Mouse (Mus musculus): Measurements from ENCODE around the gene Gm49450. TPM values are rescaled to one million over a fixed set of nuclear protein-coding genes. Genes with fewer than 3 reads are reported as not detected.
"Not testable (repeated sequence)": the region's sequence is repeated elsewhere in the genome, so short reads cannot be mapped to it uniquely, and the experiment has no call there.

Gm49450 gene
- polyA plus RNA-seq, 1 experiment from 2014 or later: not detected

- WGBS (ENCODE audit: insufficient replicate concordance): under 1% methylated on average over 35 of the region's 35 CpGs
- Histone ChIP-seq H3K4me3 (replicated peaks) (peak overlapping the region; percentile 85), H3K27ac (peak overlapping the region; percentile 98), H3K4me2 (peak overlapping the region; percentile 94), H3K9me3 (replicated peaks) (no peaks in the 10 kb centered on the region), H3K27me3 (no peaks in the 10 kb centered on the region), H3K36me3 (peaks cover 23% of the 10 kb centered on the region), H3K4me1 (replicated peaks) (peaks cover 42% of the 10 kb centered on the region), H3K9ac (peak overlapping the region; percentile 93)
- DNase-seq (peak; percentile 92), ATAC-seq (ENCODE audit: low read depth) (peak; percentile 69)
Measured at GRCm38 (mm10) chr15:98933833-98934216, 19.5 kb downstream of the Gm49450 start.

GRCm38 (mm10) chr15:98933004-98933671, 20.2 kb downstream of the Gm49450 start:
- H3K9me3 ChIP-seq (replicated peaks); DNase-seq; H3K27me3 ChIP-seq; ATAC-seq (ENCODE audit: low read depth): not testable (repeated sequence)
- peak overlapping the region; percentile 85 for H3K4me3 ChIP-seq (replicated peaks)
- WGBS (ENCODE audit: insufficient replicate concordance): 12% methylated on average over 8 of the region's 9 CpGs
- peak overlapping the region; percentile 94 for H3K4me2 ChIP-seq
- H3K27ac ChIP-seq: peak overlapping the region; percentile 98
- peaks cover 23% of the 10 kb centered on the region for H3K36me3 ChIP-seq
- H3K4me1 ChIP-seq (replicated peaks): peaks cover 45% of the 10 kb centered on the region
- H3K9ac ChIP-seq: peak overlapping the region; percentile 93

- peak overlapping the region; percentile 57; the same call in 1 of the 2 replicates for H3K27ac ChIP-seq
- no peaks in the 10 kb centered on the region for H3K27me3 ChIP-seq
- DNase-seq: no peak
- peaks cover 36% of the 10 kb centered on the region for H3K4me1 ChIP-seq (replicated peaks)
- H3K36me3 ChIP-seq: peaks cover 23% of the 10 kb centered on the region
- no peak overlapping the region for H3K4me3 ChIP-seq (replicated peaks)
- no peak for ATAC-seq (ENCODE audit: low read depth)
- H3K9ac ChIP-seq: 0 out of 2 replicates have a peak overlapping the region, but pooled peaks have one; percentile 31
- peak overlapping the region; percentile 16; the same call in 1 of the 2 replicates for H3K4me2 ChIP-seq
- WGBS (ENCODE audit: insufficient replicate concordance): 82% methylated on average over 3 of the region's 3 CpGs
- H3K9me3 ChIP-seq (replicated peaks): no peaks in the 10 kb centered on the region
Measured at GRCm38 (mm10) chr15:98930998-98931397, 22.4 kb downstream of the Gm49450 start.

- ATAC-seq (ENCODE audit: low read depth) (no peak), DNase-seq (no peak)
- Histone ChIP-seq H3K27ac (peak overlapping the region; percentile 64), H3K4me2 (no peak overlapping the region), H3K27me3 (no peaks in the 10 kb centered on the region), H3K4me3 (replicated peaks) (no peak overlapping the region), H3K9ac (no peak overlapping the region; the same call in 1 of the 2 replicates), H3K4me1 (replicated peaks) (peaks cover 27% of the 10 kb centered on the region), H3K9me3 (replicated peaks) (no peaks in the 10 kb centered on the region), H3K36me3 (peaks cover 23% of the 10 kb centered on the region)
- 37% methylated on average over 8 of the region's 8 CpGs for WGBS (ENCODE audit: insufficient replicate concordance)
Measured at GRCm38 (mm10) chr15:98930017-98930734, 23.2 kb downstream of the Gm49450 start.

- Histone ChIP-seq H3K27me3 (no peaks in the 10 kb centered on the region), H3K36me3 (peaks cover 23% of the 10 kb centered on the region), H3K27ac (peak overlapping the region; percentile 16; the same call in 1 of the 2 replicates), H3K9ac (no peak overlapping the region), H3K4me3 (replicated peaks) (no peak overlapping the region), H3K4me2 (no peak overlapping the region), H3K9me3 (replicated peaks) (no peaks in the 10 kb centered on the region), H3K4me1 (replicated peaks) (peaks cover 21% of the 10 kb centered on the region)
- 17% methylated on average over 13 of the region's 13 CpGs for WGBS (ENCODE audit: insufficient replicate concordance)
- ATAC-seq (ENCODE audit: low read depth): no peak
- no peak for DNase-seq
Measured at GRCm38 (mm10) chr15:98928598-98929240, 24.6 kb downstream of the Gm49450 start.

GRCm38 (mm10) chr15:98927566-98927965, 25.8 kb downstream of the Gm49450 start:
- ATAC-seq (ENCODE audit: low read depth) (no peak), DNase-seq (no peak)
- Histone ChIP-seq H3K9ac (no peak overlapping the region), H3K27ac (no peak overlapping the region), H3K36me3 (peaks cover 17% of the 10 kb centered on the region), H3K27me3 (no peaks in the 10 kb centered on the region), H3K4me3 (replicated peaks) (no peak overlapping the region), H3K4me1 (replicated peaks) (peaks cover 25% of the 10 kb centered on the region), H3K9me3 (replicated peaks) (no peaks in the 10 kb centered on the region), H3K4me2 (no peak overlapping the region)
- WGBS (ENCODE audit: insufficient replicate concordance): 67% methylated on average over 5 of the region's 5 CpGs

GRCm38 (mm10) chr15:98924682-98925081, 28.7 kb downstream of the Gm49450 start:
- ATAC-seq (ENCODE audit: low read depth): no peak
- H3K27me3 ChIP-seq: no peaks in the 10 kb centered on the region
- 45% methylated on average over 3 of the region's 3 CpGs for WGBS (ENCODE audit: insufficient replicate concordance)

GRCm38 (mm10) chr15:98923031-98923537, 30.3 kb downstream of the Gm49450 start:
- Histone ChIP-seq H3K4me1 (replicated peaks) (peaks cover 13% of the 10 kb centered on the region), H3K4me3 (replicated peaks) (no peak overlapping the region), H3K27me3 (no peaks in the 10 kb centered on the region), H3K27ac (no peak overlapping the region), H3K36me3 (no peaks in the 10 kb centered on the region), H3K9me3 (replicated peaks) (no peaks in the 10 kb centered on the region), H3K9ac (no peak overlapping the region), H3K4me2 (no peak overlapping the region)
- 56% methylated on average over 2 of the region's 2 CpGs for WGBS (ENCODE audit: insufficient replicate concordance)
- ATAC-seq (ENCODE audit: low read depth): no peak
- no peak for DNase-seq

More at GRCm38 (mm10) chr15:98924682-98925081, 28.7 kb downstream of the Gm49450 start:
- H3K9ac ChIP-seq: no peak overlapping the region
- no peak overlapping the region for H3K27ac ChIP-seq
- no peak for DNase-seq
- no peak overlapping the region for H3K4me2 ChIP-seq
- no peaks in the 10 kb centered on the region for H3K9me3 ChIP-seq (replicated peaks)
- H3K4me1 ChIP-seq (replicated peaks): peaks cover 15% of the 10 kb centered on the region
- H3K36me3 ChIP-seq: no peaks in the 10 kb centered on the region
- no peak overlapping the region for H3K4me3 ChIP-seq (replicated peaks)

GRCm38 (mm10) chr15:98922581-98922980, 30.8 kb downstream of the Gm49450 start:
- Histone ChIP-seq H3K27me3 (no peaks in the 10 kb centered on the region), H3K4me1 (replicated peaks) (peaks cover 13% of the 10 kb centered on the region), H3K9ac (no peak overlapping the region), H3K27ac (no peak overlapping the region), H3K4me3 (replicated peaks) (no peak overlapping the region), H3K4me2 (no peak overlapping the region), H3K36me3 (no peaks in the 10 kb centered on the region), H3K9me3 (replicated peaks) (no peaks in the 10 kb centered on the region)
- DNase-seq: no peak
- ATAC-seq (ENCODE audit: low read depth): no peak
- 37% methylated on average over 3 of the region's 3 CpGs for WGBS (ENCODE audit: insufficient replicate concordance)

- no peak overlapping the region for H3K4me2 ChIP-seq
- H3K27ac ChIP-seq: no peak overlapping the region
- ATAC-seq (ENCODE audit: low read depth) (no peak), DNase-seq (no peak)
- no peaks in the 10 kb centered on the region for H3K36me3 ChIP-seq
- H3K27me3 ChIP-seq: no peaks in the 10 kb centered on the region
- WGBS (ENCODE audit: insufficient replicate concordance): 71% methylated on average over 5 of the region's 5 CpGs
- no peaks in the 10 kb centered on the region for H3K9me3 ChIP-seq (replicated peaks)
- H3K9ac ChIP-seq: no peak overlapping the region
- no peak overlapping the region for H3K4me3 ChIP-seq (replicated peaks)
- peaks cover 23% of the 10 kb centered on the region for H3K4me1 ChIP-seq (replicated peaks)
Measured at GRCm38 (mm10) chr15:98921510-98921909, 31.8 kb downstream of the Gm49450 start.

- Histone ChIP-seq H3K9ac (peak overlapping the region; percentile 64), H3K4me2 (peak overlapping the region; percentile 96), H3K27ac (peak overlapping the region; percentile 70), H3K4me3 (replicated peaks) (peak overlapping the region; percentile 92), H3K4me1 (replicated peaks) (peaks cover 32% of the 10 kb centered on the region)
- not testable (repeated sequence) for H3K36me3 ChIP-seq; ATAC-seq (ENCODE audit: low read depth); DNase-seq; H3K27me3 ChIP-seq; H3K9me3 ChIP-seq (replicated peaks)
- 24% methylated on average over 8 of the region's 8 CpGs for WGBS (ENCODE audit: insufficient replicate concordance)
Measured at GRCm38 (mm10) chr15:98918499-98918895, 34.9 kb downstream of the Gm49450 start.

Data from liver, embryonic 13.5 days (tissue).